Mouse (Mus musculus) intestine, postnatal 0 days (tissue): ENCODE measurements around the gene Bpgm. TPM values are rescaled to one million over a fixed set of nuclear protein-coding genes. Genes with fewer than 3 reads are reported as not detected.

Source experiments
- ATAC-seq: fragments of 200-750 bp; cut with Nextera tagmentation; 2 replicates; pipeline ENCODE4 v1.8.0; 2017; ENCODE audit warnings: mild to moderate bottlenecking, moderate TSS enrichment, moderate library complexity
- H3K27ac ChIP-seq: fragments of 300-500 bp; sonication (generic); 2 replicates; pipeline ENCODE4 v1.5.1; 2014; ENCODE audit warnings: mild to moderate bottlenecking, low read depth, low read length, moderate library complexity
- H3K27me3 ChIP-seq: fragments of 300-500 bp; sonication (generic); replicated peaks from 2 replicates; pipeline ENCODE4 v1.6.1; 2014; ENCODE audit warnings: low read length, mixed read lengths; ENCODE audit not compliant: control insufficient read depth, insufficient read depth
- H3K36me3 ChIP-seq: fragments of 300-500 bp; sonication (generic); 2 replicates; pipeline ENCODE4 v1.6.1; 2014; ENCODE audit warnings: mild to moderate bottlenecking, moderate library complexity; ENCODE audit not compliant: control insufficient read depth, insufficient read depth
- H3K4me1 ChIP-seq: fragments of 300-500 bp; sonication (generic); replicated peaks from 2 replicates; pipeline ENCODE4 v1.6.1; 2014; ENCODE audit warnings: antibody characterized with exemption, low read length, mixed read lengths; ENCODE audit not compliant: control insufficient read depth, insufficient read depth
- H3K4me2 ChIP-seq: fragments of 300-500 bp; sonication (generic); replicated peaks from 2 replicates; pipeline ENCODE4 v1.6.1; 2014; ENCODE audit warnings: low read depth, mild to moderate bottlenecking, moderate library complexity
- H3K4me3 ChIP-seq: fragments of 300-500 bp; sonication (generic); 2 replicates; pipeline ENCODE4 v1.5.1; 2014; ENCODE audit warnings: low read depth, low read length
- H3K9ac ChIP-seq: fragments of 300-500 bp; sonication (generic); 2 replicates; pipeline ENCODE4 v1.6.1; 2014; ENCODE audit warnings: mild to moderate bottlenecking, low read depth, low read length
- H3K9me3 ChIP-seq: fragments of 300-500 bp; sonication (generic); 2 replicates; pipeline ENCODE4 v1.6.1; 2016; ENCODE audit warnings: mixed run types; ENCODE audit not compliant: control insufficient read depth
- CTCF ChIP-seq: sonication (generic); IDR thresholded peaks from 2 replicates; pipeline ENCODE4 v1.5.1; 2016; ENCODE audit warnings: low read depth, mild to moderate bottlenecking, control low read depth, antibody characterized with exemption, moderate library complexity
- WGBS: fragments of 180-500 bp; shearing (Covaris S2); extraction: QIAGEN DNeasy Blood & Tissue Kit; methylation state at CpG from one replicate; pipeline ENCODE4 v1.1.7; 2014; 5-methylcytosine and 5-hydroxymethylcytosine counted together
- polyA plus RNA-seq: library from polyadenylated mRNA; unstranded; fragments of >200 nt; fragmentation: Nextera tagmentation; extraction: Ambion mirVana; gene quantifications from 2 replicates; pipeline ENCODE4 v1.2.1, GENCODE M21; 2015

Gene Bpgm
- polyA plus RNA-seq, 1 experiment from 2014 or later: 70.8 TPM

- TF ChIP-seq CTCF: no peak
- Histone ChIP-seq H3K9me3 (no peaks in the 10 kb centered on the region), H3K27me3 (no peaks in the 10 kb centered on the region), H3K4me3 (no peak overlapping the region), H3K36me3 (no peaks in the 10 kb centered on the region), H3K9ac (no peak overlapping the region), H3K4me1 (peaks cover 9% of the 10 kb centered on the region; the same call in 1 of the 2 replicates), H3K4me2 (peak overlapping the region; percentile 58; the same call in 1 of the 2 replicates), H3K27ac (no peak overlapping the region)
- ATAC-seq: no peak
- WGBS: 71% methylated on average over 10 of the region's 10 CpGs
Observed at GRCm38 (mm10) chr6:34544207-34544602, 68.2 kb downstream of the Bpgm start.

GRCm38 (mm10) chr6:34545286-34545685 lies 69.3 kb downstream of the Bpgm start:
- H3K9ac ChIP-seq: no peak overlapping the region
- no peaks in the 10 kb centered on the region for H3K36me3 ChIP-seq
- 68% methylated on average over 10 of the region's 10 CpGs for WGBS
- no peaks in the 10 kb centered on the region for H3K27me3 ChIP-seq
- no peak for ATAC-seq
- H3K27ac ChIP-seq: no peak overlapping the region
- H3K4me3 ChIP-seq: no peak overlapping the region
- no peaks in the 10 kb centered on the region for H3K9me3 ChIP-seq
- TF ChIP-seq CTCF: no peak
- peaks cover 9% of the 10 kb centered on the region; the same call in 1 of the 2 replicates for H3K4me1 ChIP-seq
- no peak overlapping the region for H3K4me2 ChIP-seq

- Histone ChIP-seq H3K9ac (no peak overlapping the region), H3K4me1 (0 out of 2 replicates have a peak, but pooled peaks cover 5% of the 10 kb centered on the region), H3K9me3 (peaks cover 5% of the 10 kb centered on the region; the same call in 1 of the 2 replicates), H3K36me3 (no peaks in the 10 kb centered on the region), H3K27ac (no peak overlapping the region), H3K4me2 (no peak overlapping the region), H3K27me3 (no peaks in the 10 kb centered on the region), H3K4me3 (no peak overlapping the region)
- no peak for ATAC-seq
- 45% methylated on average over 13 of the region's 13 CpGs for WGBS
- no peak for TF ChIP-seq CTCF
Observed at GRCm38 (mm10) chr6:34548406-34548990, 72.5 kb downstream of the Bpgm start.

GRCm38 (mm10) chr6:34549017-34549416 lies 73.0 kb downstream of the Bpgm start:
- TF ChIP-seq CTCF: peak; percentile 86

GRCm38 (mm10) chr6:34552489-34553157 lies 76.6 kb downstream of the Bpgm start:
- no peaks in the 10 kb centered on the region for H3K27me3 ChIP-seq
- no peak for ATAC-seq
- no peak overlapping the region for H3K27ac ChIP-seq
- no peak for TF ChIP-seq CTCF
- no peak overlapping the region for H3K9ac ChIP-seq
- WGBS: 88% methylated on average over 4 of the region's 4 CpGs
- peaks cover 5% of the 10 kb centered on the region; the same call in 1 of the 2 replicates for H3K9me3 ChIP-seq
- no peaks in the 10 kb centered on the region for H3K36me3 ChIP-seq
- no peak overlapping the region for H3K4me2 ChIP-seq
- no peak overlapping the region for H3K4me3 ChIP-seq
- 0 out of 2 replicates have a peak, but pooled peaks cover 2% of the 10 kb centered on the region for H3K4me1 ChIP-seq

More at GRCm38 (mm10) chr6:34549017-34549416, 73.0 kb downstream of the Bpgm start:
- Histone ChIP-seq H3K4me1 (0 out of 2 replicates have a peak, but pooled peaks cover 5% of the 10 kb centered on the region), H3K4me2 (no peak overlapping the region), H3K27ac (no peak overlapping the region), H3K36me3 (no peaks in the 10 kb centered on the region), H3K4me3 (no peak overlapping the region), H3K9ac (no peak overlapping the region), H3K27me3 (no peaks in the 10 kb centered on the region), H3K9me3 (peaks cover 5% of the 10 kb centered on the region; the same call in 1 of the 2 replicates)
- WGBS: 51% methylated on average over 2 of the region's 2 CpGs
- ATAC-seq: no peak

GRCm38 (mm10) chr6:34554291-34554997 lies 78.4 kb downstream of the Bpgm start:
- Histone ChIP-seq H3K36me3 (no peaks in the 10 kb centered on the region), H3K9me3 (peaks cover 5% of the 10 kb centered on the region; the same call in 1 of the 2 replicates), H3K9ac (no peak overlapping the region), H3K4me1 (no peaks in the 10 kb centered on the region), H3K27ac (no peak overlapping the region), H3K27me3 (no peaks in the 10 kb centered on the region), H3K4me3 (no peak overlapping the region), H3K4me2 (no peak overlapping the region)
- WGBS: 66% methylated on average over 9 of the region's 9 CpGs
- TF ChIP-seq CTCF: no peak
- no peak for ATAC-seq

Other genes with a start within 250 kb of the Bpgm start
- gene Akr1b3, start 158.7 kb upstream of the Bpgm start, polyA plus RNA-seq: 69.4 and 72.9 TPM in 2 replicates
- 5.8 and 6.5 TPM in 2 replicates for gene Akr1b8, start 122.1 kb upstream of the Bpgm start, polyA plus RNA-seq
- gene Akr1b10, start 92.0 kb upstream of the Bpgm start, polyA plus RNA-seq: 9.9 and 10.5 TPM in 2 replicates
- gene Akr1b7, start 63.9 kb upstream of the Bpgm start, polyA plus RNA-seq: 5.3 and 6.5 TPM in 2 replicates
- gene Cald1, start 122.3 kb downstream of the Bpgm start, polyA plus RNA-seq: 239 and 283 TPM in 2 replicates